Mouse (Mus musculus) neural tube, embryonic 15.5 days (tissue): Measurements from ENCODE around the gene Tnni2. TPM values are rescaled to one million over a fixed set of nuclear protein-coding genes. Genes with fewer than 3 reads are reported as not detected.

Experiments used
- ATAC-seq: fragments of 200-750 bp; cut with Nextera tagmentation; 2 replicates; pipeline ENCODE4 v1.8.0; 2017; ENCODE audit warnings: mild to moderate bottlenecking, moderate TSS enrichment, moderate library complexity; ENCODE audit not compliant: low FRiP score
- H3K27ac ChIP-seq: fragments of 300-500 bp; sonication (generic); replicated peaks from 2 replicates; pipeline ENCODE4 v1.5.1; 2015; ENCODE audit warnings: mild to moderate bottlenecking, inconsistent platforms
- H3K27me3 ChIP-seq: fragments of 300-500 bp; sonication (generic); replicated peaks from 2 replicates; pipeline ENCODE4 v1.6.1; 2015; ENCODE audit warnings: inconsistent platforms
- H3K36me3 ChIP-seq: fragments of 300-500 bp; sonication (generic); 2 replicates; pipeline ENCODE4 v1.6.1; 2015; ENCODE audit warnings: inconsistent platforms
- H3K4me1 ChIP-seq: fragments of 300-500 bp; sonication (generic); 2 replicates; pipeline ENCODE4 v1.6.1; 2015; ENCODE audit warnings: inconsistent platforms
- H3K4me2 ChIP-seq: fragments of 300-500 bp; sonication (generic); 2 replicates; pipeline ENCODE4 v1.6.1; 2015; ENCODE audit warnings: inconsistent platforms, mild to moderate bottlenecking, moderate library complexity
- H3K4me3 ChIP-seq: fragments of 300-500 bp; sonication (generic); replicated peaks from 2 replicates; pipeline ENCODE4 v1.5.1; 2015; ENCODE audit warnings: mild to moderate bottlenecking, inconsistent platforms
- H3K9ac ChIP-seq: fragments of 300-500 bp; sonication (generic); replicated peaks from 2 replicates; pipeline ENCODE4 v1.6.1; 2015; ENCODE audit warnings: mild to moderate bottlenecking, inconsistent platforms
- H3K9me3 ChIP-seq: fragments of 300-500 bp; sonication (generic); replicated peaks from 2 replicates; pipeline ENCODE4 v1.6.1; 2016; ENCODE audit warnings: inconsistent platforms
- WGBS: fragments of 180-500 bp; shearing (Covaris S2); methylation state at CpG from one replicate; pipeline ENCODE4 v1.1.7; 2015; ENCODE audit warnings: mixed read lengths; 5-methylcytosine and 5-hydroxymethylcytosine counted together
- polyA plus RNA-seq: library from polyadenylated mRNA; unstranded; fragments of >200 nt; fragmentation: Nextera tagmentation; extraction: Ambion mirVana; gene quantifications from 2 replicates; pipeline ENCODE4 v1.2.1, GENCODE M21; 2015

The Tnni2 gene
- polyA plus RNA-seq, 1 experiment from 2014 or later, result 24.8 TPM

DNA sequence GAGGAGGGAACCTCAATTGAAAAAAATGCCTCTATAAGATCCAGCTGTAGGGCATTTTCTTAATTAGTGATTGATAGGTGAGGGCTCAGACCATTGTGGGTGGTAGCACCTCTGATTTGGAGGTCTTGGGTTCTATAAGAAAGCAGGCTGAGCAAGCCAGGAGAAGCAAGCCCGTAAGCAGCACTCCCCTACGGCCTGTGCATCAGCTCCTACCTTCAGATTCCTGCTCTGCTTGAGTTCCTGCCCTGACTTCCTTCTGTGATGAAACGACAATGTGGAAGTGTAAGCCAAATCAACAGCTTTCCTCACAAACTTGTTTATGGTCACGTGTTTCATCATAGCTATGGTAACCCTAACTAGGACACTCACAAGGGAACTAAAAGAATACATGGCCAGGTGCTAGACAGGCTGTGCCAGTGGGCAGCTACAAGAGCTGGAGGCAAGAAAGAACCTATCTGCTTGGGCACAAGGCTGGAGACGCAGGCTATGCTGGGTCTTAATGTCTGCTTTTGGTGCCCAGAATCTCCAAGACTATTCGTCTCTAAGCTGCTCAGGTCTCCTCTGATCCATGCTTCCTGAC, 7.5 kb downstream of the Tnni2 start:
- H3K36me3 ChIP-seq, result no peaks in the 10 kb centered on the region
- no peak overlapping the region for H3K9ac ChIP-seq
- no peak overlapping the region for H3K4me3 ChIP-seq
- no peak for ATAC-seq
- no peak overlapping the region for H3K27ac ChIP-seq
- WGBS, result 82% methylated on average over 6 of the region's 6 CpGs
- H3K9me3 ChIP-seq, result no peaks in the 10 kb centered on the region
- no peaks in the 10 kb centered on the region for H3K4me1 ChIP-seq
- no peaks in the 10 kb centered on the region for H3K27me3 ChIP-seq
- no peak overlapping the region for H3K4me2 ChIP-seq

DNA sequence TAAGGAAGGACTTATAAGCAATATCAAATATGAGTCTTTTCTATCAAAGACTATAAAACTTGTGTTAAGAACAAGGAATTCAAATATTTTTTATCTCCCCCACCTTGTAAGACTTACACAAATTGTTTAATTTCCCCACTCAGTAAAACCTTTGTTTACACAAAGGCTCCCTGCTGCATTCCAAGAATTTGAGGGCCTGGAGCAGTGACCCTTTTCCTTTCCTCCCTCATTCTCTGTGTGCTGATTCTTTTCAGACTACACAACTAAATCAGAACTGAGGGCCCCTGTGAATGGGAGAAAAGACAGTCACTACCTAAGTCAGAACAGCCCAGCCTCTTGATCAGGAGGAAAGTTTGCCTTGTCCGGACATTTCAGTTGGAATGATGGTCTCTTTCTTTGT, 13.1 kb downstream of the Tnni2 start:
- Histone ChIP-seq H3K36me3 (no peaks in the 10 kb centered on the region), H3K9ac (no peak overlapping the region), H3K9me3 (no peaks in the 10 kb centered on the region), H3K27me3 (no peaks in the 10 kb centered on the region), H3K4me3 (no peak overlapping the region), H3K4me2 (no peak overlapping the region), H3K4me1 (peaks cover 17% of the 10 kb centered on the region), H3K27ac (0 out of 2 replicates have a peak overlapping the region, but pooled peaks have one; percentile 15)
- WGBS, result 27% methylated on average over 1 of the region's 1 CpGs
- no peak for ATAC-seq

DNA sequence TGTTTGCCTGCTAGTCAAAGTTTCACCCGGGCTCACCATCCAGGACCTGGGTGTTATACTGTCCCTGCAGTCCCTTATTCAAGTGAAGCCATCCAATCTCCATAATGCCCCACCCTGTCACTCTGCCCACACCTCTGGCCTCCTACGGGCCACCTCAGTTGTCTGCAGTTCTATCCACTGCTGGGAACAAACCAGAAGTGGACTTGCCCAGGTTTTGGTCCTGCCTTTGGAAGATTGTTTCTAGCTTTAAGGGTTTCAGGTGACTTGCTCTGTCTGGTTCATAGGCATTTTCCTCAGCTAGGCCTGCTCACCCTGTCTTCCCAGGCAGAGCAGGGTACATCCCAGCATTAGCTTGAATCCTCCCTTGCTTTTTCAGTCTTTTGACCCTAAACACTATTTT, 13.6 kb downstream of the Tnni2 start:
- H3K4me2 ChIP-seq, result no peak overlapping the region
- no peak overlapping the region for H3K9ac ChIP-seq
- H3K27ac ChIP-seq, result 0 out of 2 replicates have a peak overlapping the region, but pooled peaks have one; percentile 15
- peaks cover 17% of the 10 kb centered on the region for H3K4me1 ChIP-seq
- no peaks in the 10 kb centered on the region for H3K9me3 ChIP-seq
- no peaks in the 10 kb centered on the region for H3K27me3 ChIP-seq
- H3K4me3 ChIP-seq, result no peak overlapping the region
- H3K36me3 ChIP-seq, result no peaks in the 10 kb centered on the region
- no peak for ATAC-seq
- 60% methylated on average over 2 of the region's 2 CpGs for WGBS

DNA sequence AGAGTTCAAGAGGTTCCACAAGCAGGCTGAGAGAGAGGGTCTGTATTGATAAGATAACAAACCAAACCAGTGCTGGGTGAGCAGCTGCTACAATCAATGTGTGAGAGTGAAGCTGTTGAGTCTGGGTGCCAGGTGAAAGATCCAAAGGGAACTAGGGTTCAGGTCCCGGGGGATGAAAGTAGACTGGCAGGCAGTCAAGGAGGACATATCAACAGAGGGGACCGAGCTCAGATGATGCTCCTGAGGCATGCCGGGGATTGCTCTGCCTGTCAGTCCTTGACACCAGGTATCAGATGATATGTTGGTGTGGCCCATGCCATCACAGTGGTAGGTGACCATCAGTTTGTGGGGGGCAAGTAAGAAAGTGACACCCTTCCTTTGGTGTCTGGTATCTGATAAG, 15.2 kb downstream of the Tnni2 start:
- Histone ChIP-seq H3K36me3 (no peaks in the 10 kb centered on the region), H3K4me3 (no peak overlapping the region), H3K4me1 (peaks cover 17% of the 10 kb centered on the region), H3K9me3 (no peaks in the 10 kb centered on the region), H3K9ac (no peak overlapping the region), H3K4me2 (no peak overlapping the region), H3K27me3 (no peaks in the 10 kb centered on the region), H3K27ac (peak overlapping the region; percentile 76)
- ATAC-seq, result no peak
- WGBS, result 80% methylated on average over 3 of the region's 3 CpGs

DNA sequence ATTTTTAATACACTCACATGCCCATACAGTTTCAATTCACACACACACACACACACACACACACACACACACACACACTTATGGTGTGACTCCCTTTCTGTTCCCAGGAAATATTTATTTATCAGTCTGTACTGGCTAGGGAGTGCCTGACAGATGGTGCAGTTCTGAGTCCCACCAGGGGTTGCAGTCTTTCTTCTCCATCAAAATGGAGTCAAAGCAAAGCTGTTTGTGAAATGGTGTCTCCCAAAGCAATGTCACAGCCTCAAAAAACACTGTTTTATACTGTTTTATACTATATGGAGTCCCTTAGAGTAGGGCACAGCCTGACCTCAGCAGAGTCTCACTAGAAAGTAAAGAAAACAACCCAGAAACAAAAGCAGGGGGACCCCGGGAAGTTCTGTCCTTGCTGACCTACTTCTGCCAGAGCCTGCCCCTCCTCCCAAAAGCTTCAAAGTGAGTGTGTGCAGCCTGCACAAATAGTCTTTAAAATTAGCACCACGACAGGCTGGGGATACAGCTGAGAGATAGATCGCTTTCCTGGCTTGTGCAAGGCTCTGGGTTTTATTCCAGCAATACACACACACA, 15.7 kb downstream of the Tnni2 start:
- Histone ChIP-seq H3K9ac (no peak overlapping the region), H3K27me3 (no peaks in the 10 kb centered on the region), H3K4me1 (peaks cover 17% of the 10 kb centered on the region), H3K4me3 (no peak overlapping the region), H3K4me2 (no peak overlapping the region), H3K9me3 (no peaks in the 10 kb centered on the region), H3K36me3 (no peaks in the 10 kb centered on the region), H3K27ac (peak overlapping the region; percentile 76)
- no peak; the same call in 1 of the 2 replicates for ATAC-seq
- WGBS, result 43% methylated on average over 3 of the region's 3 CpGs

DNA sequence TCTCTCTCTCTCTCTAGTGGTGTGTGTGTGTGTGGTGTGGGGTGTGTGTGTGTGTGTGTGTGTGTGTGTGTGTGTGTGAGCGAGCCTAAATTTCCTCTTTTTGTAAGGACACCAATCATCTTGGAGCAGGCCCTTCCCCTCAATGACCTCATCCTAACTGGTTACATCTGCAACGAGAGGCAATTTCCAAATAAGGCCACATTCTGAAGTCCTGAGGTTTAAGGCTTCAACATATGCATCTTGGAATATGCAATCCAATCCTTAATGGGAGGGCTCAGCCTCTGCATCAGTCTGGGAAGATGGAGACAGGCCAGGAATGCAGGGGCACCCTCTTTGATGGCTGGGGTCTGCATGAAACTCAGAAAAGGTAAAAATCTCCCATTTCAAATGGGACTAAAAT, 16.4 kb downstream of the Tnni2 start:
- H3K4me3 ChIP-seq, result no peak overlapping the region
- peaks cover 17% of the 10 kb centered on the region for H3K4me1 ChIP-seq
- H3K27me3 ChIP-seq, result no peaks in the 10 kb centered on the region
- H3K27ac ChIP-seq, result peak overlapping the region; percentile 76
- no peak overlapping the region for H3K9ac ChIP-seq
- WGBS, result 51% methylated on average over 2 of the region's 2 CpGs
- no peaks in the 10 kb centered on the region for H3K36me3 ChIP-seq
- H3K4me2 ChIP-seq, result no peak overlapping the region
- ATAC-seq, result no peak
- H3K9me3 ChIP-seq, result no peaks in the 10 kb centered on the region

DNA sequence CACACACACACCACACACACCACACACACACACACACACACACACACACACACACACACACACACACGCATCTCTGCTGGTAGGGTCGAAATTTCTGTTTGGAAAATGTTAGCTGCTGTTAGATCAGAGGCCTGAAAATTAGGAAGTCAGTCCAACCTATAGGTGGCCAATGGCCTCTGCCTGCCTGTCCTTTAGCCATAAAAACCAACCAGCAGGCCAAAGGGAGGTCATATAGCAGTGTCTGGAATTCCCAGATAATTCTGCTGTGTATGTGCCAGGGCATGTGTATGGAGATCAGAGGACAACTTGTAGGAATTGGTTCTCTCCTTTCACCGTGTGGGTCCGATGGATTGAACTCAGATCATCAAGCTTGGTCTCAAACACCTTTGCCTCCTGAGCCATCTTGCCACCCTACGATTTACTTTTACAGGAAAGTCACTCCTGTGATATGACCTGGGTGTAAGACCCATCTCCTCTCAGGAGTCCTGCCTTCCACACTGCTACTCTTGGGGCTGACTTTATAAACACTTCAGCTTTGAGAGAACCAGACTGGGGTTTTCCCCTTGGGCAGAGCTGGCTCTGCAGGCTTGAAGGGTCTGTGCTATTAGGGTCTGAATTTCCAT, 17.2 kb downstream of the Tnni2 start:
- Histone ChIP-seq H3K4me2 (no peak overlapping the region), H3K4me3 (no peak overlapping the region), H3K27ac (no peak overlapping the region), H3K9ac (no peak overlapping the region), H3K36me3 (no peaks in the 10 kb centered on the region), H3K4me1 (peaks cover 17% of the 10 kb centered on the region), H3K27me3 (no peaks in the 10 kb centered on the region), H3K9me3 (no peaks in the 10 kb centered on the region)
- no peak for ATAC-seq
- WGBS, result 84% methylated on average over 5 of the region's 5 CpGs

DNA sequence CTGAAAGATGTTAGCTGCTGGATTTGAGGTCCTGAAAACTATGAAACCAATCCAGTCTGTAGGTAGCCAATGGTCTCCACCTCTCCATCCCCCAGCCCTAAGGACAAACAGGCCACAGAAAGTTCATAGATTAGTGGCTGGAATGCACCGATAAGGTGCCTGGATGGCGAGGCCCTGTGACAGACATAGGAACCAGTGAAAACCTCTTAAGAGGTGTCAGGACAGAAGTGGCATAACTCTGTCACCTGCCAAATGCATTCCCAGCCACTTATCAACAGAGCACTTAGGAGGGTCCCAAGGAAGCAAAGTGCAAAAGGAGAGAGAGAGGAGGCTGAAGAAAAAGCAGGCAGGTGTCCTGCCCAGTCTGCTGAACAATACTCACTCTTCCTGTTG, 17.7 kb downstream of the Tnni2 start:
- Histone ChIP-seq H3K9me3 (no peaks in the 10 kb centered on the region), H3K36me3 (no peaks in the 10 kb centered on the region)

DNA sequence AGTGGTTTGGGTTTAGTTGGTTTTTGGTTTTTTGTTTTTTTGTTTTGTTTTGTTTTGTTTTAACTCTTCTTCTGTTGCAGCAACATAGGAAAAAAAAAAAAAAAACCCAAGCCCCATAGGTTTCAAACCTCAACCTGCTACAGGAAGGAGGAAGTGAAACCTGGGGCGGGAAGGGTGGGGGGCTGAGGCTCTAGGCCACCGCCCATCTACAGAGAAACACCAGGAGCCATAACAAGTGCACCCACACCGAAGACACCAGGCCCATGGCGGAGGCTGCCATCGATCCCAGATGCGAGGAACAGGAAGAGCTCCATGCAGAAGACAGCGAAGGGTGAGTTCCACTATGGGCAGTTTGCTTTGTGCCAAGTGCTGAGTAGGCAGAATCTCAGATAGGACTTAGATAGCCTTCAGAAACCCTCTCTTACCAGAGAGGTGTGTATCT, 19.0 kb downstream of the Tnni2 start, which contains the start of gene Lsp1:
Lsp1 (plus strand) TSS at position 174 of the 442 bp plus-strand sequence.
- 91% methylated on average over 7 of the region's 7 CpGs for WGBS
- H3K4me2 ChIP-seq, result no peak within 1 kb of the TSS
- no peaks in the 10 kb centered on the region for H3K36me3 ChIP-seq
- no peaks in the 10 kb centered on the region for H3K27me3 ChIP-seq
- no peak for ATAC-seq
- H3K4me1 ChIP-seq, result peaks cover 17% of the 10 kb centered on the region
- H3K4me3 ChIP-seq, result no peak within 1 kb of the TSS
- H3K9me3 ChIP-seq, result no peaks in the 10 kb centered on the region
- H3K27ac ChIP-seq, result no peak within 1 kb of the TSS
- H3K9ac ChIP-seq, result no peak within 1 kb of the TSS

More for the DNA sequence above, 17.7 kb downstream of the Tnni2 start:
- 95% methylated on average over 2 of the region's 2 CpGs for WGBS
- no peak overlapping the region for H3K27ac ChIP-seq
- H3K27me3 ChIP-seq, result no peaks in the 10 kb centered on the region
- no peak overlapping the region for H3K4me3 ChIP-seq
- H3K4me2 ChIP-seq, result no peak overlapping the region
- H3K9ac ChIP-seq, result no peak overlapping the region
- no peak for ATAC-seq
- H3K4me1 ChIP-seq, result peaks cover 17% of the 10 kb centered on the region

DNA sequence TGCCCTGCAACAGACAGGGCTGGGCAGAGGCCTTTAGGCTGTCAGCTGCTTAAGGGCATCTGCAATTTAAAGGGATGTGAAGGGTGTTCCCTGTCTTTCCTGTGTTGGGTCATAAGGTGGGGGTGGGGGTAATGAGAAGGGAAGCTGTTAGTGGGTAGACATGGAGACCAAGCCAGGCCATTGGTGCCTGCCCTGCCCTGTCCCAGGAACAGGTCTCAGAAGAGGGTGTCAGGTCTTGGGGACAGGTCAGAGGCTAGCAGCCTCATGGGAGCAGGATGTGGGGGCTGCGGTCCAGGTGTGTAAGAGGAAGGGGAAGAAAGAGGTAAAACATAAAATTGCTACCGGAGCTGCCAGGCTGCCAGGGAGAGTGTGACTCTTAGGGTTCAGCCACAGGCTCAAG, 19.8 kb downstream of the Tnni2 start:
- no peak for ATAC-seq
- Histone ChIP-seq H3K4me2 (no peak overlapping the region), H3K4me3 (no peak overlapping the region), H3K27ac (no peak overlapping the region), H3K36me3 (no peaks in the 10 kb centered on the region), H3K27me3 (no peaks in the 10 kb centered on the region), H3K9ac (no peak overlapping the region), H3K9me3 (no peaks in the 10 kb centered on the region), H3K4me1 (peaks cover 14% of the 10 kb centered on the region)
- WGBS, result 91% methylated on average over 2 of the region's 2 CpGs

DNA sequence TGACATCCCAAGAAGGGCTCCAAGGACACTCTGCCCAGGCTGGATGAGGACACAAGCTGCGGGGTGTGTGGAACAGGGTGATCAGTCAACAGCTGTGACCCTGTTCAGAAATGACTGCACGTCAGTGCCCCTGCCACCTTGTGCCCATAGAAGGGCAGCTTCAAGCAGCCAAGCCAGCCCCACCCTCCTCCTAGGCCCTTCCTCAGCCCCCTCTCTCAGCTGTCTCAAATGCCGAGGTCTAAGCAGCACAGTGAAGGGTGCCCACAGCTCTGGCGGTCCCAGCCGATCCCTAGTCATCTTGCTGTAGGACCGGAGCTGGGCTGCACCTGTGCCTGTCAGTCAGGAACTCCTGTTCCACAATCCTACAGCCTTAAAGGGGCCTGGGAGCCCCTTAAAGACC, 20.6 kb downstream of the Tnni2 start:
- 90% methylated on average over 6 of the region's 6 CpGs for WGBS
- H3K27ac ChIP-seq, result no peak overlapping the region

DNA sequence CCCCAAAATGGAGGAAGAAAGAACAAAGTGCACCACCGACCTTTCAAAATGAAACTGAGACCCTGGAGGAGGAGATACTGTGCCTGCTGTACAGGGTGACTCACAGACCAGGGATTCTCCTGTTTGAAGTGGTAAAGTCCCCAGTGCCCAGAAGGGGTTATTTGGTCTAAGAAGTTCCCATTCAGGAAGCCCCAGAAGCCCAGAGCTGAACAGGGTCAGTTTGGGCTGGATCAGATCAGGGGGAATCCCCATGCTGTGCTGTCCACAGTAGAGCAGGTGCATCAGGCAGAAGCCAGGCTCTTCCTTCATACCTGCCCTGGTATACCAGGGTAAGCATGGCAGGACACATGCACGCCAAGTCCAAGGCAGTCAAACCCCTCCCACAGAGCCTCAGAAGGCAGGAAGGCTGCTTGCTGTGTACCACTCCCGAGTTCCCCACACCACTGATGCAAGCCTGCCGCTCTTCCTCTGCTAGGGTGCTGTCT, 21.0 kb downstream of the Tnni2 start:
- 69% methylated on average over 4 of the region's 4 CpGs for WGBS
- H3K4me2 ChIP-seq, result no peak overlapping the region
- H3K9me3 ChIP-seq, result no peaks in the 10 kb centered on the region
- H3K9ac ChIP-seq, result no peak overlapping the region
- no peak overlapping the region for H3K4me3 ChIP-seq
- H3K36me3 ChIP-seq, result no peaks in the 10 kb centered on the region
- ATAC-seq, result no peak
- H3K27ac ChIP-seq, result no peak overlapping the region
- no peaks in the 10 kb centered on the region for H3K27me3 ChIP-seq
- peaks cover 5% of the 10 kb centered on the region for H3K4me1 ChIP-seq

More for the DNA sequence above, 20.6 kb downstream of the Tnni2 start:
- H3K27me3 ChIP-seq, result no peaks in the 10 kb centered on the region
- H3K9ac ChIP-seq, result no peak overlapping the region
- H3K4me1 ChIP-seq, result peaks cover 9% of the 10 kb centered on the region
- H3K4me3 ChIP-seq, result no peak overlapping the region
- no peaks in the 10 kb centered on the region for H3K9me3 ChIP-seq
- no peak for ATAC-seq
- no peaks in the 10 kb centered on the region for H3K36me3 ChIP-seq
- H3K4me2 ChIP-seq, result no peak overlapping the region
